Mouse (Mus musculus): ENCODE measurements around the gene Git1. TPM values are rescaled to one million over a fixed set of nuclear protein-coding genes. Genes with fewer than 3 reads are reported as not detected.

Git1 gene
- polyA plus RNA-seq, 1 experiment: 53.9 TPM

DNA sequence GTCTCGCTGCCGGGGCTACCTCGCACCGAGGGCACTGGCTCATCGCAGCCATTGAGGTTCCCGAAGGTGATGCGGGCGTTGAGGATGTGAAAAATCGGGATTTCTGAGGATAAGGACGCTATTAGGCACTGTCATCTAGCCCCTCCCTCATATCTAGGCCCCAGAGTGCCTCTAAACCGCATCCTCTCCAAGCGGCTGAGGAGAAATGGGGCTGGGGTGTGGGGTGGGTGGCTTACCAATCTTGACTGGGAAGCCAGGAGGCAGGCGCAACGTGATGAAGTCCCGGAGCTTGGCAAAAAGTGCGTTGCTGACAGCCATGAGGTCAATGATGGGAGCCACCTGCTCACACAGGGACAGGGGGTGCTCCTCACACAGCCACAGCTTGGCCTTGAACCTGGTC, 20.6 kb upstream of the Git1 start:
- no peaks in the 10 kb centered on the region for H3K27me3 ChIP-seq (ENCODE audit: control insufficient read depth, insufficient read depth, insufficient read length)
- H3K4me3 ChIP-seq: no peak overlapping the region
- no peak overlapping the region for H3K4me2 ChIP-seq (ENCODE audit: low read depth)
- TF ChIP-seq TCF12 (IDR thresholded peaks at IDR 0.05; ENCODE audit: insufficient read depth, poor library complexity, severe bottlenecking) (no peak), MYOD1 (IDR thresholded peaks at IDR 0.05; ENCODE audit: control insufficient read depth in 1 of 3, insufficient read length in 2 of 3, low read depth in 2 of 3) (no peak), SRF (IDR thresholded peaks at IDR 0.05; ENCODE audit: control insufficient read depth, insufficient read length, low read depth) (no peak), POLR2A (IDR thresholded peaks at IDR 0.05; ENCODE audit: insufficient read length, low read depth) (no peak), CEBPB (IDR thresholded peaks at IDR 0.05; ENCODE audit: insufficient read depth, poor library complexity, severe bottlenecking) (no peak), TCF3 (IDR thresholded peaks at IDR 0.05; ENCODE audit: insufficient read length, low read depth) (no peak), MYOG (IDR thresholded peaks at IDR 0.05; ENCODE audit: control insufficient read depth in 1 of 3, insufficient read depth in 1 of 3, insufficient read length in 2 of 3, low read depth in 2 of 3) (no peak), MAX (IDR thresholded peaks at IDR 0.05; ENCODE audit: low read depth) (no peak), REST (IDR thresholded peaks at IDR 0.05; ENCODE audit: insufficient read depth, insufficient read length) (no peak), POLR2AphosphoS2 (IDR thresholded peaks at IDR 0.05; ENCODE audit: insufficient read length, low read depth) (no peak), E2F4 (IDR thresholded peaks at IDR 0.05; ENCODE audit: insufficient read depth) (no peak), USF1 (IDR thresholded peaks at IDR 0.05; ENCODE audit: low read depth) (no peak)
- H3K79me2 ChIP-seq (ENCODE audit: control insufficient read depth, insufficient read depth): no peaks in the 10 kb centered on the region
- H3ac ChIP-seq (ENCODE audit: control insufficient read depth, insufficient read length): no peak overlapping the region
- peaks cover 4% of the 10 kb centered on the region for H3K36me3 ChIP-seq (ENCODE audit: control insufficient read depth, insufficient read depth)

DNA sequence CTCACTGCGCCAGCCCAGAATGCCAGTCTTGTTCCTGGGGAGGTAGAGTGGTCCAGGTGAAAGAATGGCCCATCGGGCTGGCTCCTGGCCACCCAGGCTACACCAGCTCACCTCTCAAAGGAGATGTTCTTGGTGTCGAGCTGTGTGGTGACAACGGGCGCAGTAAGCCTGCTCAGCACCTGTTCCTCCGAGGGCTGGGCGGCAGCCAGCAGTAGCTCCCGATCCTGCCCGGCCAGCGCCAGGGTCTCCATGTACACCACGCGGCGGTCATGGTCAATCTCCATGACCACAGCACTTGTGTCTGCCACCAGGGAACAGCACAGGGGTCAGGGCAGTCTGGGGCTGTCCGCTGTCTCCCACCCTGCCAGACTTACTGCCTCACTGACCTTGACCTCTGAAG, 17.1 kb upstream of the Git1 start:
- Histone ChIP-seq H3K36me3 (ENCODE audit: control insufficient read depth, insufficient read depth) (peaks cover 4% of the 10 kb centered on the region), H3K4me3 (no peak overlapping the region), H3K27me3 (ENCODE audit: control insufficient read depth, insufficient read depth, insufficient read length) (no peaks in the 10 kb centered on the region), H3K79me2 (ENCODE audit: control insufficient read depth, insufficient read depth) (peaks cover 18% of the 10 kb centered on the region), H3K4me2 (ENCODE audit: low read depth) (no peak overlapping the region), H3ac (ENCODE audit: control insufficient read depth, insufficient read length) (no peak overlapping the region)
- TF ChIP-seq CEBPB (IDR thresholded peaks at IDR 0.05; ENCODE audit: insufficient read depth, poor library complexity, severe bottlenecking): no peak
- no peak for TF ChIP-seq SRF (IDR thresholded peaks at IDR 0.05; ENCODE audit: control insufficient read depth, insufficient read length, low read depth)
- no peak for TF ChIP-seq REST (IDR thresholded peaks at IDR 0.05; ENCODE audit: insufficient read depth, insufficient read length)
- no peak for TF ChIP-seq TCF3 (IDR thresholded peaks at IDR 0.05; ENCODE audit: insufficient read length, low read depth)
- no peak for TF ChIP-seq POLR2A (IDR thresholded peaks at IDR 0.05; ENCODE audit: insufficient read length, low read depth)
- TF ChIP-seq MAX (IDR thresholded peaks at IDR 0.05; ENCODE audit: low read depth): no peak
- TF ChIP-seq TCF12 (IDR thresholded peaks at IDR 0.05; ENCODE audit: insufficient read depth, poor library complexity, severe bottlenecking): no peak
- TF ChIP-seq MYOG (IDR thresholded peaks at IDR 0.05; ENCODE audit: control insufficient read depth in 1 of 3, insufficient read depth in 1 of 3, insufficient read length in 2 of 3, low read depth in 2 of 3): peak in 2 of 3 experiments; percentile 29 to 49
- peak in 1 of 3 experiments; percentile 47 for TF ChIP-seq MYOD1 (IDR thresholded peaks at IDR 0.05; ENCODE audit: control insufficient read depth in 1 of 3, insufficient read length in 2 of 3, low read depth in 2 of 3)

DNA sequence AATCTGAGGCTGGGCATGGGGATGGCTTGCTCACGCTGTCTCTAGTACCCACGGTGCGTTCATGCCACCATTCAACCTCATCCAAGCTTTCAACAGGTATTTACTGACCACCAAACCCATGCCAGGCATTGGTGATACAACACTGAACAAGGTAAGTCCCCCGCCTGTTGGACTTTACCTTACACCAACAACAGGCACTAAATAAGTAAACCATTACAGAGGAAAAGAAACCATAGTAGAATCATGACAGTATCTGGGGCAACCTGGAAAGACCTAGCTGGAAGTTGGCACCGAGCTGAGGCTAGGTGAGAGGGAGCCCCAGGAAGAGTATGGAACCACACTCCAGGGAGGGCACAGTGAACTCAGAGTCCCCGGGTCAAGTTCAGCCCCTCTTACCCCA, 16.5 kb upstream of the Git1 start:
- Histone ChIP-seq H3K4me3 (no peak overlapping the region), H3K79me2 (ENCODE audit: control insufficient read depth, insufficient read depth) (peaks cover 24% of the 10 kb centered on the region), H3ac (ENCODE audit: control insufficient read depth, insufficient read length) (no peak overlapping the region), H3K4me2 (ENCODE audit: low read depth) (no peak overlapping the region), H3K27me3 (ENCODE audit: control insufficient read depth, insufficient read depth, insufficient read length) (no peaks in the 10 kb centered on the region), H3K36me3 (ENCODE audit: control insufficient read depth, insufficient read depth) (peaks cover 3% of the 10 kb centered on the region)
- TF ChIP-seq REST (IDR thresholded peaks at IDR 0.05; ENCODE audit: insufficient read depth, insufficient read length) (no peak), CEBPB (IDR thresholded peaks at IDR 0.05; ENCODE audit: insufficient read depth, poor library complexity, severe bottlenecking) (no peak), MYOD1 (IDR thresholded peaks at IDR 0.05; ENCODE audit: control insufficient read depth in 1 of 3, insufficient read length in 2 of 3, low read depth in 2 of 3) (no peak), E2F4 (IDR thresholded peaks at IDR 0.05; ENCODE audit: insufficient read depth) (no peak), POLR2AphosphoS2 (IDR thresholded peaks at IDR 0.05; ENCODE audit: insufficient read length, low read depth) (no peak), POLR2A (IDR thresholded peaks at IDR 0.05; ENCODE audit: insufficient read length, low read depth) (no peak), TCF12 (IDR thresholded peaks at IDR 0.05; ENCODE audit: insufficient read depth, poor library complexity, severe bottlenecking) (no peak), TCF3 (IDR thresholded peaks at IDR 0.05; ENCODE audit: insufficient read length, low read depth) (no peak), MYOG (IDR thresholded peaks at IDR 0.05; ENCODE audit: control insufficient read depth in 1 of 3, insufficient read depth in 1 of 3, insufficient read length in 2 of 3, low read depth in 2 of 3) (no peak), MAX (IDR thresholded peaks at IDR 0.05; ENCODE audit: low read depth) (no peak), USF1 (IDR thresholded peaks at IDR 0.05; ENCODE audit: low read depth) (no peak)

DNA sequence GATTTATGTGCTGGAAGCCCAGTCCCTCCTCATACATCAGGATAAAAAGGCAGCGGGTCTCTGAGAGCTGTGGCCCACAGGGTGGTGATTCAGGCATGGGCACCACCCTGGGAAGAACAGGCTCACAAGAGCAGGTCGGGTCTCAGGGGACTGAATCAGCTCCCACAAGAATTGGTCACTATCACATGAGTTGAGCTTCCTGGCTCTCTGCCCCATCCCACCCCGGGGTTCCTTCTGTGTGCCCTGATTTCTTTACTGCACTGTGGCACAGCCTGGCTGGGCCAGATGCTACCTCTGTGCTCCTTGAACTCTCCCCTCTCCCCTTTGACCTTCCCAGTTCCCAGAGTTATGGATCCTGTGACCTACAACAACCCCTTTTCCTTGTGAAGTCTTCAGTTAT, 10.3 kb upstream of the Git1 start:
- Histone ChIP-seq H3K27me3 (ENCODE audit: control insufficient read depth, insufficient read depth, insufficient read length) (no peaks in the 10 kb centered on the region), H3K4me3 (no peak overlapping the region), H3K79me2 (ENCODE audit: control insufficient read depth, insufficient read depth) (peaks cover 79% of the 10 kb centered on the region), H3K36me3 (ENCODE audit: control insufficient read depth, insufficient read depth) (no peaks in the 10 kb centered on the region), H3ac (ENCODE audit: control insufficient read depth, insufficient read length) (no peak overlapping the region), H3K4me2 (ENCODE audit: low read depth) (peak overlapping the region; percentile 65)
- no peak for TF ChIP-seq TCF12 (IDR thresholded peaks at IDR 0.05; ENCODE audit: insufficient read depth, poor library complexity, severe bottlenecking)
- no peak for TF ChIP-seq POLR2AphosphoS2 (IDR thresholded peaks at IDR 0.05; ENCODE audit: insufficient read length, low read depth)
- TF ChIP-seq MYOG (IDR thresholded peaks at IDR 0.05; ENCODE audit: control insufficient read depth in 1 of 3, insufficient read depth in 1 of 3, insufficient read length in 2 of 3, low read depth in 2 of 3): no peak
- TF ChIP-seq REST (IDR thresholded peaks at IDR 0.05; ENCODE audit: insufficient read depth, insufficient read length): no peak
- no peak for TF ChIP-seq USF1 (IDR thresholded peaks at IDR 0.05; ENCODE audit: low read depth)
- TF ChIP-seq MYOD1 (IDR thresholded peaks at IDR 0.05; ENCODE audit: control insufficient read depth in 1 of 3, insufficient read length in 2 of 3, low read depth in 2 of 3): no peak
- TF ChIP-seq TCF3 (IDR thresholded peaks at IDR 0.05; ENCODE audit: insufficient read length, low read depth): no peak
- no peak for TF ChIP-seq POLR2A (IDR thresholded peaks at IDR 0.05; ENCODE audit: insufficient read length, low read depth)
- TF ChIP-seq E2F4 (IDR thresholded peaks at IDR 0.05; ENCODE audit: insufficient read depth): no peak
